ENCODE assay signal across 8 mouse cellular contexts in the genomic region with DNA sequence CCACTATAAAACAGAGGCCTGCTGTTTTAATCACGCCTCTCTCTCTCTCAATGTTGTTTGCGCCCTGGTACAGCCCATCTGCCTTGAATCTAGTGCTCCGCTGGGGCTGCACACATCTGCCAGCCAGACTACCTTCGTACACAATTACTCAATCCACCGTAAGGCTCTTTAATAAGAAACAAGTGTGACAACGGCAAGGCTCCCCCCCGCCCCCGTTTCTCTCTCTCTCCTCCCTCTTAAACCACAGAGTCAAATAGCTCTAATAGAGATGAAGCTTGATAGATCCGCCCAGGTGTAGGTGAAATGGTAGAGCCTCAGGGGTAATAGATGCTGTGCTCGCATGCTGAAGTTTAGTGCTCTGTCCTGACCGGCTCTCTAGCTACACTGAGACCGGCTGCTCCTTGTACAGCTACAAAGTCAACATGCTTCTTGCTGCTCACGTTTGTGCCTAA. TPM values are rescaled to one million over a fixed set of nuclear protein-coding genes. Genes with fewer than 3 reads are reported as not detected.
DNase-seq lines count a peak whose midpoint lies in the region; ATAC-seq and TF ChIP-seq lines count a peak whose summit lies in the region.

A gene (plus strand): TSS at position 174 of the 452 bp plus-strand sequence.

- no peaks in the 10 kb centered on the region for H3K9me3 ChIP-seq in liver, postnatal 0 days (ENCODE audit: low read length)
- H3K9me3 ChIP-seq in neural tube, embryonic 12.5 days, result no peaks in the 10 kb centered on the region

- H3K36me3 ChIP-seq in liver, postnatal 0 days (replicated peaks; ENCODE audit: insufficient read depth, low read length), result no peaks in the 10 kb centered on the region
- no peaks in the 10 kb centered on the region for H3K36me3 ChIP-seq in neural tube, embryonic 12.5 days

- WGBS in liver, postnatal 0 days (ENCODE audit: insufficient replicate concordance), result 68% methylated on average over 13 of the region's 13 CpGs
- 28% methylated on average over 13 of the region's 13 CpGs for WGBS in neural tube, embryonic 12.5 days

- H3K4me3 ChIP-seq in liver, postnatal 0 days (ENCODE audit: low read depth, low read length), result no peak within 1 kb of the TSS
- H3K4me3 ChIP-seq in neural tube, embryonic 12.5 days, result peak within 1 kb of the TSS; percentile 1; the same call in 1 of the 2 replicates

- no peak within 1 kb of the TSS for H3K27ac ChIP-seq in liver, postnatal 0 days (ENCODE audit: low read depth)
- no peak within 1 kb of the TSS for H3K27ac ChIP-seq in neural tube, embryonic 12.5 days

- no peaks in the 10 kb centered on the region for H3K27me3 ChIP-seq in liver, postnatal 0 days (ENCODE audit: insufficient read depth, low read length)
- no peaks in the 10 kb centered on the region for H3K27me3 ChIP-seq in neural tube, embryonic 12.5 days (replicated peaks)

- TF ChIP-seq CTCF in liver, postnatal 0 days (IDR thresholded peaks at IDR 0.05; ENCODE audit: low read depth), result no peak

- no peak within 1 kb of the TSS for H3K4me2 ChIP-seq in liver, postnatal 0 days (ENCODE audit: low read depth, low read length)
- peak within 1 kb of the TSS; percentile 33 for H3K4me2 ChIP-seq in neural tube, embryonic 12.5 days (replicated peaks)

- no peak within 1 kb of the TSS for H3K9ac ChIP-seq in liver, postnatal 0 days (replicated peaks)
- no peak within 1 kb of the TSS for H3K9ac ChIP-seq in neural tube, embryonic 12.5 days

- DNase-seq in liver, result peak; percentile 2
- DNase-seq in liver, postnatal 0 days, result no peak
- peak; percentile 57 for DNase-seq in embryo, embryonic 9.5 days (ENCODE audit: extremely low spot score)
- DNase-seq in hindlimb bud, embryonic 11.5 days (ENCODE audit: extremely low spot score, low read depth, low spot score), result peak; percentile 78
- DNase-seq in cerebellum, adult 9-10 months, result no peak
- no peak for DNase-seq in gastrocnemius, adult 18-20 months (ENCODE audit: low spot score)
- no peak for DNase-seq in adrenal gland, postnatal 4 days (ENCODE audit: low spot score in 2 of 2)

- ATAC-seq in liver, postnatal 0 days, result no peak
- ATAC-seq in neural tube, embryonic 12.5 days (ENCODE audit: low FRiP score, low read depth), result peak; percentile 89

- no peak for TF ChIP-seq EP300 in liver, postnatal 0 days (IDR thresholded peaks at IDR 0.05; ENCODE audit: low read depth)

- no peaks in the 10 kb centered on the region for H3K4me1 ChIP-seq in liver, postnatal 0 days (ENCODE audit: insufficient read depth)
- H3K4me1 ChIP-seq in neural tube, embryonic 12.5 days, result no peaks in the 10 kb centered on the region

RNA-seq across cellular contexts. Expression of the gene that starts here (rescaled TPM):
- 0.46 and 0.58 TPM in 2 replicates for polyA plus RNA-seq in liver, postnatal 0 days (2015; fragmentation: Nextera tagmentation; extraction: Ambion mirVana)
- 21.0 and 21.1 TPM in 2 replicates for polyA plus RNA-seq in neural tube, embryonic 12.5 days (2016; fragmentation: Nextera tagmentation; extraction: Ambion mirVana)
- total RNA-seq in gastrocnemius, adult 18-20 months (2021), result 1 to 10 TPM in 1 of 2 experiments, under 1 TPM in 1; 0.91 to 1.2 TPM
- total RNA-seq in adrenal gland, postnatal 4 days (2021), result 1 to 10 TPM; 6.3 to 7.0 TPM

Comparison
In these comparisons a context has a peak if more than half of its experiments do, and no peak if none do; other contexts are left out.
1. RNA of the gene that starts here (polyA plus RNA-seq): 21.0 to 21.1 TPM in neural tube, embryonic 12.5 days; 0.46 to 0.58 TPM in liver, postnatal 0 days; every median in the first group is over 10 times any median in the second.
2. DNase-seq: peak in liver (single experiment), embryo, embryonic 9.5 days (single experiment) and hindlimb bud, embryonic 11.5 days (single experiment); none in liver, postnatal 0 days (single experiment), cerebellum, adult 9-10 months (single experiment), gastrocnemius, adult 18-20 months (single experiment) and adrenal gland, postnatal 4 days (0 of 2).